Mouse (Mus musculus) olfactory bulb, adult 2 months (tissue): Measurements from ENCODE around the gene Cntrl. TPM values are rescaled to one million over a fixed set of nuclear protein-coding genes. Genes with fewer than 3 reads are reported as not detected.

ENCODE experiments used
- H3K27ac ChIP-seq: fragments of 200-500 bp; 2 replicates; pipeline ENCODE4 v1.5.1; 2012; ENCODE audit warnings: low read depth, low read length; ENCODE audit not compliant: insufficient read depth
- H3K4me1 ChIP-seq: fragments of 200-500 bp; 2 replicates; pipeline ENCODE4 v1.6.1; 2012; ENCODE audit warnings: low read length; ENCODE audit not compliant: control insufficient read depth, insufficient read depth
- H3K4me3 ChIP-seq: fragments of 200-500 bp; 2 replicates; pipeline ENCODE4 v1.5.1; 2012; ENCODE audit warnings: mild to moderate bottlenecking, low read depth, low read length, moderate library complexity; ENCODE audit not compliant: insufficient read depth
- CTCF ChIP-seq: fragments of 200-500 bp; IDR thresholded peaks from 2 replicates; pipeline ENCODE4 v1.5.1; 2012; ENCODE audit warnings: low read depth, mild to moderate bottlenecking, low read length, moderate library complexity; ENCODE audit not compliant: insufficient read depth
- POLR2A ChIP-seq: fragments of 200-500 bp; IDR thresholded peaks from 2 replicates; pipeline ENCODE4 v1.6.1; 2012; ENCODE audit warnings: mild to moderate bottlenecking, low read depth, low read length, moderate library complexity; ENCODE audit not compliant: insufficient read depth
- WGBS: fragments of 180-500 bp; shearing (Covaris S2); methylation state at CpG from one replicate; pipeline ENCODE4 v1.1.7; 2018; 5-methylcytosine and 5-hydroxymethylcytosine counted together
- polyA plus RNA-seq: library from polyadenylated mRNA; stranded (reverse); fragments of >200 nt; gene quantifications from 2 replicates; pipeline ENCODE4 v1.2.4, GENCODE M21; 2012; ENCODE audit warnings: low replicate concordance; ENCODE audit not compliant: missing spikeins, insufficient read depth, insufficient read length

Cntrl gene
- polyA plus RNA-seq, 1 experiment = not detected

- TF ChIP-seq CTCF (no peak), POLR2A (peak; percentile 83)
- under 1% methylated on average over 44 of the region's 47 CpGs for WGBS
Observed at GRCm38 (mm10) chr2:35200898-35201668, 91.8 kb downstream of the Cntrl start, which contains the start of gene Rab14. TSS of gene Rab14 (minus strand) at chr2:35201120.

GRCm38 (mm10) chr2:35203729-35204128 lies 94.4 kb downstream of the Cntrl start:
- no peak overlapping the region for H3K4me3 ChIP-seq
- H3K4me1 ChIP-seq = no peaks in the 10 kb centered on the region
- TF ChIP-seq CTCF (no peak), POLR2A (no peak)
- no peak overlapping the region for H3K27ac ChIP-seq

More at GRCm38 (mm10) chr2:35200898-35201668, 91.8 kb downstream of the Cntrl start, which contains the start of gene Rab14:
- Histone ChIP-seq H3K27ac (peak within 1 kb of the TSS; percentile 96), H3K4me3 (peak within 1 kb of the TSS; percentile 95), H3K4me1 (no peaks in the 10 kb centered on the region)

GRCm38 (mm10) chr2:35206761-35207160 lies 97.5 kb downstream of the Cntrl start:
- H3K27ac ChIP-seq = no peak overlapping the region
- H3K4me1 ChIP-seq = no peaks in the 10 kb centered on the region
- TF ChIP-seq POLR2A = no peak
- no peak for TF ChIP-seq CTCF
- 96% methylated on average over 3 of the region's 3 CpGs for WGBS
- H3K4me3 ChIP-seq = no peak overlapping the region

GRCm38 (mm10) chr2:35208054-35208453 lies 98.8 kb downstream of the Cntrl start:
- no peak for TF ChIP-seq CTCF
- TF ChIP-seq POLR2A = no peak
- no peak overlapping the region for H3K4me3 ChIP-seq

GRCm38 (mm10) chr2:35208931-35209665 lies 99.8 kb downstream of the Cntrl start:
- no peak overlapping the region for H3K4me3 ChIP-seq
- no peak for TF ChIP-seq POLR2A
- TF ChIP-seq CTCF = no peak
- WGBS = 67% methylated on average over 8 of the region's 8 CpGs
- H3K27ac ChIP-seq = no peak overlapping the region
- H3K4me1 ChIP-seq = no peaks in the 10 kb centered on the region

More at GRCm38 (mm10) chr2:35208054-35208453, 98.8 kb downstream of the Cntrl start:
- no peak overlapping the region for H3K27ac ChIP-seq
- WGBS = 89% methylated on average over 3 of the region's 3 CpGs
- no peaks in the 10 kb centered on the region for H3K4me1 ChIP-seq

GRCm38 (mm10) chr2:35211681-35212080 lies 102.4 kb downstream of the Cntrl start:
- WGBS = 89% methylated on average over 3 of the region's 3 CpGs
- Histone ChIP-seq H3K27ac (no peak overlapping the region), H3K4me1 (peaks cover 4% of the 10 kb centered on the region; the same call in 1 of the 2 replicates), H3K4me3 (no peak overlapping the region)
- TF ChIP-seq CTCF (no peak), POLR2A (no peak)

- Histone ChIP-seq H3K4me3 (no peak overlapping the region), H3K27ac (no peak overlapping the region), H3K4me1 (peaks cover 4% of the 10 kb centered on the region; the same call in 1 of the 2 replicates)
- TF ChIP-seq POLR2A (no peak), CTCF (no peak)
- 94% methylated on average over 12 of the region's 12 CpGs for WGBS
Observed at GRCm38 (mm10) chr2:35213345-35213910, 104.1 kb downstream of the Cntrl start.

GRCm38 (mm10) chr2:35214881-35215358 lies 105.6 kb downstream of the Cntrl start:
- Histone ChIP-seq H3K27ac (no peak overlapping the region), H3K4me1 (peaks cover 4% of the 10 kb centered on the region; the same call in 1 of the 2 replicates), H3K4me3 (no peak overlapping the region)
- WGBS = 7% methylated on average over 12 of the region's 12 CpGs
- TF ChIP-seq CTCF (peak; percentile 95), POLR2A (no peak)
